Mouse (Mus musculus): ENCODE results near the gene Dnah7a. TPM values are rescaled to one million over a fixed set of nuclear protein-coding genes. Genes with fewer than 3 reads are reported as not detected.
"Not testable (repeated sequence)": the region's sequence is repeated elsewhere in the genome, so short reads cannot be mapped to it uniquely, and the experiment has no call there.

The Dnah7a gene
- polyA plus RNA-seq, 1 experiment = not detected

DNA sequence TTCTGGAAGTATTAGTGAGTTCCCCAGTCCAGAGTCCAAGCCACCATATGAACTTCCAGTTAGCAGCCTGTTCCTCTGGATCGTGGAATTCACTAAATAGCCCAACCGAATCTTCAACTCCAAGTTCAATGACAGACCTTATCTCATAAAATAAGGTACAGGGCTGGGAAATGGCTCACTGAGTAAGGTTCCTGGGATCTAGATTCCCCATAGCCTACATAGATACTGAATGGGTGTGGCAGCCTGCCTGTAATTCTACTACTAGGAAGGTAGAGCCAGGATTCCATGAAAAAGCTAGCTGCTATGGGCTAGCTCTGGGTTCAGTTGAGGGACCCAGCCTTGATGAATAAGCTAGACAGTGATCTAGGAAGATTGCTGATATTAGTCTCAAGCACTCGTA, 30.0 kb upstream of the Dnah7a start:
- H3K4me3 ChIP-seq (ENCODE audit: insufficient read depth, low read depth, low read length) = no peak overlapping the region
- H3K27ac ChIP-seq (ENCODE audit: insufficient read depth, low read depth, low read length) = no peak overlapping the region
- TF ChIP-seq CTCF (IDR thresholded peaks at IDR 0.05; ENCODE audit: insufficient read depth, low read depth, low read length) (no peak), POLR2A (IDR thresholded peaks at IDR 0.05; ENCODE audit: insufficient read depth, low read depth, low read length) (no peak)
- 99% methylated on average over 3 of the region's 3 CpGs for WGBS
- H3K4me1 ChIP-seq (ENCODE audit: control insufficient read depth, insufficient read depth, low read length) = no peaks in the 10 kb centered on the region

DNA sequence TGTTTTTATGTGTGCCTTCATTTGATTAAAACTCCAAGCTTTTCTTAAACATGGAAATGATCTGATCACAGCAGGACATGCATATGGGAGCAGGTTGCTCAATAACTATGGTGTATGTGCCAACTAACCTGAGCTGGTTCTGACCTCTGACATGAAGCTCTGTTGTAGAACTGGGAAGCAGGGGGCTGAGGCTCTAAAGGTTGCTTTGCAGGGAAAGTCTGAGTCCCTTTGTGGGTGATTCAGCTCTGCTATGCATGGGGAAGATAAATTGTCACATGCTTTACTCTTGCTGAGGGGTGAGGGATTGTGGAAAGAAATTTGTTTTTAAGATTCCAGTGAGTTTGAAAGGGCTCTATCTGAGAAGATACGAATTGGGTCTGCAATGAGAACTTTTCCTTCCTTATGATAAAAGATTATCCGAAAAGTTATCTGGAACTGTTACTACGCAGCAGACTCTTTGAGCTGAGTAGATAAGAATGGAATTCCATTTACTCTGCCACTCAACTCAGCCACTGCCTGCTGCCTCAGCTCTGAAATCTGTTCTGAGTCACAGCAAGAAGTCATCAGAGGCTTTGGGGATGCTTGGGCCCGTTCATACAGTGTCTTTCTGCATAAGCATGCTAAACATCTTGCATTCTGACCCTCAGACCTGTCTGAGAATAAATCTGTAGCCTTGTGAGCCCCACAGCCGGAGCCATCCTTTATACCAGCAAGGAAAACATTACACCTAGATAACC, 22.1 kb upstream of the Dnah7a start:
- WGBS = 85% methylated on average over 5 of the region's 5 CpGs
- Histone ChIP-seq H3K4me3 (ENCODE audit: insufficient read depth, low read depth, low read length) (no peak overlapping the region), H3K4me1 (ENCODE audit: control insufficient read depth, insufficient read depth, low read length) (no peaks in the 10 kb centered on the region), H3K27ac (ENCODE audit: insufficient read depth, low read depth, low read length) (no peak overlapping the region)
- TF ChIP-seq CTCF (IDR thresholded peaks at IDR 0.05; ENCODE audit: insufficient read depth, low read depth, low read length) (no peak), POLR2A (IDR thresholded peaks at IDR 0.05; ENCODE audit: insufficient read depth, low read depth, low read length) (no peak)

DNA sequence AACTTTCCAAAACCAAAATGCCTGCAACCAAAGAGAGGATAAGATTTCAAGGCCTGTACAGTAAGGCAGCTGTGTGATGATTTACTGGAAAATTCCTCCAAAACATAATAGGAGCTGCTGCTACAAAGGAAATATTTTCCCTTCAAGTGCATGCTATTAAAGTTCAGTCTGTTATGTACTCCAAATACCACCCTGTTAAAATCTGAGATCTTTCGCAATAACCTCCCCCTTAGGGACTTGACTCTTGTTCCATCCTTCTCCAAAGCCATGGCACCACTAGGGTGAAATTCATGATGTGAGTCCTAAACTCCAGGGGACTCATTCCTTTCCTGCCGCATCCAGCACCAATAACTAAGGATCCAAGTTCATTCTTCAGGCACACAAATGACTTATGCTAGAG, 20.3 kb upstream of the Dnah7a start:
- TF ChIP-seq POLR2A (IDR thresholded peaks at IDR 0.05; ENCODE audit: insufficient read depth, low read depth, low read length) (no peak), CTCF (IDR thresholded peaks at IDR 0.05; ENCODE audit: insufficient read depth, low read depth, low read length) (no peak)
- WGBS = 97% methylated on average over 2 of the region's 2 CpGs

DNA sequence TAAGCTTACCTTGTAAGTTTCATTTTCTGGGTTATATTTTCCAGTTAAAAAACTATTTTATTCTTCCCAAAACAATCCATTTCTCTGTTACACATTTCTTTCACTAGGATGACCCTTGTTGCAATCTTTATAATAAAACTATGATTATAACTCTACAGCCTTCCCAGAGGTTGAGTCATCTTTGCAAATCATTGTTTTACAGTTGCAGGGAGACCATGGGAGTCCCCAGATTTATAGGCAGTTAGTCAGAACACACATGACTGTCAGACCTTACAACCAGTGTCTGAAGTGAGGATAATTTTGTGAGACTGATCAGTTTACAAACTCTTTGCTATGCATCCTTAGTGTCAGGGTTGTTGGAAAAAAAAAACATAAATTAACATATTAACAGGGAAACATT, 14.8 kb upstream of the Dnah7a start:
- no peak for TF ChIP-seq CTCF (IDR thresholded peaks at IDR 0.05; ENCODE audit: insufficient read depth, low read depth, low read length)
- TF ChIP-seq POLR2A (IDR thresholded peaks at IDR 0.05; ENCODE audit: insufficient read depth, low read depth, low read length) = no peak
- Histone ChIP-seq H3K4me3 (ENCODE audit: insufficient read depth, low read depth, low read length) (no peak overlapping the region), H3K27ac (ENCODE audit: insufficient read depth, low read depth, low read length) (no peak overlapping the region), H3K4me1 (ENCODE audit: control insufficient read depth, insufficient read depth, low read length) (no peaks in the 10 kb centered on the region)

More for the DNA sequence above, 20.3 kb upstream of the Dnah7a start:
- H3K27ac ChIP-seq (ENCODE audit: insufficient read depth, low read depth, low read length) = no peak overlapping the region
- no peak overlapping the region for H3K4me3 ChIP-seq (ENCODE audit: insufficient read depth, low read depth, low read length)
- no peaks in the 10 kb centered on the region for H3K4me1 ChIP-seq (ENCODE audit: control insufficient read depth, insufficient read depth, low read length)

DNA sequence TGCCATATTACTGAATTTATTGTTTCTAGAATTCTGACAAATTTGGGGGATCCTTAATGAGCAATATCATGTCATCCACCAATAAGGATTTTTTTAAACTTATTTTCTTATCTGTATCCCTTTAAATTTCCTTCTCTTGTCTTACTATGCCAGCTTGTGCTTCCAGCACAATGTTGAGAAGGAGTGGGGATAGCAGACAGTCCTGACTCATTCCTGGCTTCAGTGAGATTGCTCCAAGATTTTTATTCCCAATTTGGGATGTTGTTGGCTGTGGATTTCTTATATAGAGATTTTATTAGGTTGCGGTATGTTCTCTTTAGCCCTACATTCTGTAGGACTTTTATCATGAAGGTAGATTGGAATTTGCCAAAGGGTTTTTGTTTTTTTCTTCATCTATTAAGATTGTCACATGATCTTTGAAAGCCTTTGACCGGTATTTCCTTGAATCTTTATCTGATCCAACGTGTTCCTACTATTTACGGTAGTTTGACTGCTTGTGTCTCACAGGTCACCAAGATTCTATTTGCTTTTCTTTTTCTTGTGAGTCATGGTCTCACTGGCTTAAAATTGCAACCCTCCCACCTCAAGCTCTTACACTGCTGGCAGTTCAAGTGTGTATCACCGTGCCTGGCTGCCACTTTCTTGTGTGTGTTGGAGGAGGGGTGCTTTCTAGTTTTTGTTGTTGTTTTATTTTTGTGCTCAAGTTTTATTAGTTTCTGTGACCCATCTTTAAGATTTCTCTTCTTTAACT, 14.2 kb upstream of the Dnah7a start:
- Histone ChIP-seq H3K27ac (ENCODE audit: insufficient read depth, low read depth, low read length) (no peak overlapping the region), H3K4me1 (ENCODE audit: control insufficient read depth, insufficient read depth, low read length) (no peaks in the 10 kb centered on the region), H3K4me3 (ENCODE audit: insufficient read depth, low read depth, low read length) (no peak overlapping the region)
- no peak for TF ChIP-seq POLR2A (IDR thresholded peaks at IDR 0.05; ENCODE audit: insufficient read depth, low read depth, low read length)
- no peak for TF ChIP-seq CTCF (IDR thresholded peaks at IDR 0.05; ENCODE audit: insufficient read depth, low read depth, low read length)
- 52% methylated on average over 5 of the region's 5 CpGs for WGBS

DNA sequence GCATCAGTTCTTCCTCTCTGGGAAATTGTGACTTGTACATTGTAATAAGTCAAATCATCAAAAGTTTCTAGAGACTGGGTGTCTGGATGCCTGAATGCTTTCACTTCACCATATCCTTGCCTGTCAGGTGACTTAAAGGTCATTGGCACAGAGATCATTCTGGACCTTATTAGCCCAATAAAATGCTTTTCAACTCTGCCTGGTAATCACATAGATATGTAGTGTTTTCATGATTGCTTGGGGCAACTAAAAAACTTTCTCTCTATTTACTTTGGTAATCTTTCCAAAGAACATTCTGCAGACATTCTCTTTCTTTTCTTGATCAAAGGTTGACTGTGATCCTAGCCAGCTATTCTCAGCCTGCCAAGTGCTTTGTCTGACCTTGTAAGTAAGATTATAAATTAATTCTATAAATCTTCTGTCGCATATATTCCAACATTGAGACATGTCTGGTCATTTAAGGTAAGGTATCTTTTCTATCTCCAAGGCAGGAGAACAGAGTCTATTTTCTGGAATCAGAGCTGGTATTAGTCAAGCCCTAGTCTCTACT, 9.5 kb upstream of the Dnah7a start:
- Histone ChIP-seq H3K4me1 (ENCODE audit: control insufficient read depth, insufficient read depth, low read length) (peaks cover 3% of the 10 kb centered on the region; the same call in 1 of the 2 replicates), H3K27ac (ENCODE audit: insufficient read depth, low read depth, low read length) (no peak overlapping the region), H3K4me3 (ENCODE audit: insufficient read depth, low read depth, low read length) (no peak overlapping the region)
- TF ChIP-seq POLR2A (IDR thresholded peaks at IDR 0.05; ENCODE audit: insufficient read depth, low read depth, low read length) = no peak
- TF ChIP-seq CTCF (IDR thresholded peaks at IDR 0.05; ENCODE audit: insufficient read depth, low read depth, low read length) = no peak
- 92% methylated on average over 1 of the region's 1 CpGs for WGBS

DNA sequence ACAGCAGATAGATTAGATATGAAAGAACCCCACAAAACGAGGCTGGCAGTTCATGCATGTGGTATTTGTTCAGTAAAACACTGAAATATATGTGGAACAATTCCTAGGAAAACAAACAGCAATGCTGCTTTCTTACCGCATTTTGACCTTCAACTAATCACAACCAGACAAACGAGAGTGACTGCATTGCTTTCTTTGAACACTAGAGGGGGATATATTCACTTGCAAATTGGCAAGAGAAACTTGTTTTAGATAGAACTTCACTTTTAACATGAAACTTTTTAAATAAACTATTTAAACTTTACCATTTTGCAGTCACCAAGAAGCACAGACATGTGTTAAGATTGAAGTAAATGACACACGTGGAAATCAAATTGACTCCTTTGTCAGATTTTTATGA, 8.9 kb upstream of the Dnah7a start:
- WGBS = 2% methylated on average over 4 of the region's 4 CpGs
- TF ChIP-seq POLR2A (IDR thresholded peaks at IDR 0.05; ENCODE audit: insufficient read depth, low read depth, low read length) (no peak), CTCF (IDR thresholded peaks at IDR 0.05; ENCODE audit: insufficient read depth, low read depth, low read length) (no peak)
- H3K4me3 ChIP-seq (ENCODE audit: insufficient read depth, low read depth, low read length) = no peak overlapping the region
- peaks cover 3% of the 10 kb centered on the region; the same call in 1 of the 2 replicates for H3K4me1 ChIP-seq (ENCODE audit: control insufficient read depth, insufficient read depth, low read length)
- H3K27ac ChIP-seq (ENCODE audit: insufficient read depth, low read depth, low read length) = no peak overlapping the region

DNA sequence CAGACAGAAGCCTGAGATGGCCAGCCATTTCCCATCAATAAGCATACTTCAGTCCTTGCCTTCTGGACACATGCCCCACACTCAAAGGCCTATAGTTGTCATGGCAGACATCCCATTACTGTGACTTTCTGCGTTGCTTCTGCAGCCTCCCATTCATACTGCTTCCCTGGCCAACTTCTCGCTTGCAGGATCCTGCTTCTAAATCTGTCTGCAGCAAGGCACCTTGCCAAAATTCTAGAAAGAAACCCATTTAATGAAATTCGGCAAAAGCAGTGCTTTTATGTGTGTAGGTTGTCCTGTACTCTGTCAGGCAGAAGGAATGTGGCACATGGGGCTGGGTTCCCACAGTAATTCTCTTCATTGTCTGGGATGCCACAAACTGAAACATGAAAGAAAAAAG, 6.8 kb upstream of the Dnah7a start:
- not testable (repeated sequence) for H3K4me3 ChIP-seq (ENCODE audit: insufficient read depth, low read depth, low read length); H3K4me1 ChIP-seq (ENCODE audit: control insufficient read depth, insufficient read depth, low read length); H3K27ac ChIP-seq (ENCODE audit: insufficient read depth, low read depth, low read length)
- WGBS = 24% methylated on average over 3 of the region's 3 CpGs

DNA sequence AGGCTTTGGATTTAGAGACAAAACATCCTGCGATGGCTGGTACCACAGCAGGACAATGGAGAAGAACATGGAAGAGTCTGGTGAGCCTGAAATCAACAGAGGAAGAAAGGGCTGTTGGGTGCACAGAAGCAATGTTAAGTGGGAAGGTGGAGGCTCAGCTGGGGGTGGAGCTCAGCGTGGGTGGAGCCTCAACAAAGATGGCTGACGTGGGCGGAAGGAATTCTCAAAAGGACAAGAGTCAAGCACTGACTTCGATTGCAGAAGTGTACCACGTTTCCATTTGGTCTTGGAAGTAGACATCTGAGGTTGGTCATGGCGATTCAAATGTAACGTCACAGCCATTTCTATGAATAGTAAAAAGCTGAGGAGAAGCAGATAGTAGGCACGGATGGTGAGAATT, 4.5 kb upstream of the Dnah7a start:
- TF ChIP-seq POLR2A (IDR thresholded peaks at IDR 0.05; ENCODE audit: insufficient read depth, low read depth, low read length) = no peak
- TF ChIP-seq CTCF (IDR thresholded peaks at IDR 0.05; ENCODE audit: insufficient read depth, low read depth, low read length) = no peak
- no peak overlapping the region for H3K27ac ChIP-seq (ENCODE audit: insufficient read depth, low read depth, low read length)
- peaks cover 9% of the 10 kb centered on the region for H3K4me1 ChIP-seq (ENCODE audit: control insufficient read depth, insufficient read depth, low read length)
- WGBS = 93% methylated on average over 9 of the region's 9 CpGs
- no peak overlapping the region for H3K4me3 ChIP-seq (ENCODE audit: insufficient read depth, low read depth, low read length)

DNA sequence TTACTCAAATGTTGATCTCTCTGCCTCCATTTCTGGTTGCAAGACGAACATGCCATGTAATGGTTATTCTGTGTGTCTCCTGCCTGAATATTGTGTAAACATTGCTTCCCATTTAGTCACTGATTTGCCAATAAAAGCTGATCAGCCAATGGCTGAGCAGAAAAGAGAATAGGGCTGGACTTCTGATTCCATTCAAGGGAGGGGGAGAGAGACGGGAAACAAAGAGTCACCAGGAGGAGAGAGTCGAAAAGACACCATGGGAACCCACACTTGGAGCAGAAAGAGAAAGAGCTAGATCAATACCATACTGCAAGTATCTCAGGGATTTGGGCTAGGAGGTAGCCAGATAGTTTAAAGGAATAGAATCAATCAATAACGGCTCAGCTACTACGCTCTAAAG, 3.0 kb upstream of the Dnah7a start:
- H3K4me1 ChIP-seq (ENCODE audit: control insufficient read depth, insufficient read depth, low read length); H3K27ac ChIP-seq (ENCODE audit: insufficient read depth, low read depth, low read length); H3K4me3 ChIP-seq (ENCODE audit: insufficient read depth, low read depth, low read length): not testable (repeated sequence)
- WGBS = 82% methylated on average over 5 of the region's 5 CpGs
